Mouse (Mus musculus) thymus, adult 2 months (tissue): ENCODE measurements at regions not wholly inside any gene's neighbourhood (a gene's known extent, or its start where the extent isn't known, plus 50 kb on each side); places are given as distances from the start of the nearest gene placed in this dataset.

Experiments
- DNase-seq: peaks from one replicate; pipeline ENCODE4 v3.0.0; 2021
- H3K27ac ChIP-seq: fragments of 200-500 bp; 2 replicates; pipeline ENCODE4 v1.5.1; 2012; ENCODE audit warnings: low read length, control low read depth; ENCODE audit not compliant: control insufficient read depth, insufficient read depth
- H3K27me3 ChIP-seq: fragments of 200-500 bp; 2 replicates; pipeline ENCODE4 v1.6.1; 2012; ENCODE audit warnings: mild to moderate bottlenecking, low read length, moderate library complexity, mixed read lengths; ENCODE audit not compliant: control insufficient read depth, insufficient read depth
- H3K36me3 ChIP-seq: fragments of 200-500 bp; 2 replicates; pipeline ENCODE4 v1.6.1; 2012; ENCODE audit warnings: mild to moderate bottlenecking, low read length, moderate library complexity; ENCODE audit not compliant: control insufficient read depth, insufficient read depth
- H3K4me1 ChIP-seq: fragments of 200-500 bp; replicated peaks from 2 replicates; pipeline ENCODE4 v1.6.1; 2012; ENCODE audit warnings: low read length; ENCODE audit not compliant: control insufficient read depth, insufficient read depth
- H3K4me3 ChIP-seq: fragments of 200-500 bp; 2 replicates; pipeline ENCODE4 v1.5.1; 2012; ENCODE audit warnings: mild to moderate bottlenecking, low read length, control low read depth, moderate library complexity; ENCODE audit not compliant: control insufficient read depth, insufficient read depth
- CTCF ChIP-seq: fragments of 200-500 bp; IDR thresholded peaks from 2 replicates; pipeline ENCODE4 v1.5.1; 2012; ENCODE audit warnings: mild to moderate bottlenecking, control low read depth, low read length, moderate library complexity, borderline replicate concordance; ENCODE audit not compliant: control insufficient read depth, poor library complexity, insufficient read depth; ENCODE audit errors: extremely low read depth
- POLR2A ChIP-seq: fragments of 200-500 bp; IDR thresholded peaks from 2 replicates; pipeline ENCODE4 v1.6.1; 2012; ENCODE audit warnings: mild to moderate bottlenecking, low read length, control low read depth, moderate library complexity; ENCODE audit not compliant: control insufficient read depth, poor library complexity, insufficient read depth; ENCODE audit errors: extremely low read depth
- WGBS: fragments of 180-500 bp; shearing (Covaris S2); methylation state at CpG from one replicate; pipeline ENCODE4 v1.1.7; 2018; 5-methylcytosine and 5-hydroxymethylcytosine counted together

DNA sequence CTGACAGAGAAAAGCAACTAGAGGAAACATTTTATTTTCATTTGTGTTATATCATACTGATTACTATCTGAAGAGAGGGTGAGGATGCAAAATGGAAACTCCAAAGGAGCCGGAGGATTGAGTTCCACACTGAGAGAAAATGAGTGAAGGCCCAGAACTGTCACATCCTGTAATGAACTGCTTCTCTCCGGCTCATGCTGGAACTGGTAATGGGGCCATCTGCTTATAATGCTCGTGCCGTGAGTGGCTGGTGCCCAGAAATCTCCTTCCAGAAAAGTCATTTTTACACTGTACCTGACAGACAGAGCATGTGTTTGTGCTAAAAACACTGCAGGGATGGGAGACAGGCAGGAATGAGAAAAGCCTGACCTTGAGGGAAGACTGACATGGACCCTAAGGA, 483.5 kb upstream of the Pkdcc start:
- WGBS: 92% methylated on average over 4 of the region's 4 CpGs

GRCm38 (mm10) chr17:82742445-82742844, 472.6 kb upstream of the Pkdcc start:
- Histone ChIP-seq H3K4me3 (no peak overlapping the region), H3K36me3 (no peaks in the 10 kb centered on the region), H3K27me3 (no peaks in the 10 kb centered on the region), H3K27ac (no peak overlapping the region), H3K4me1 (no peaks in the 10 kb centered on the region)
- WGBS: 95% methylated on average over 1 of the region's 1 CpGs
- TF ChIP-seq POLR2A: no peak
- no peak for TF ChIP-seq CTCF
- DNase-seq: no peak

More for the DNA sequence above, 483.5 kb upstream of the Pkdcc start:
- DNase-seq: no peak
- TF ChIP-seq CTCF (no peak), POLR2A (no peak)
- no peak overlapping the region for H3K27ac ChIP-seq
- no peaks in the 10 kb centered on the region for H3K27me3 ChIP-seq
- H3K4me3 ChIP-seq: no peak overlapping the region
- H3K4me1 ChIP-seq: no peaks in the 10 kb centered on the region
- no peaks in the 10 kb centered on the region for H3K36me3 ChIP-seq

- no peaks in the 10 kb centered on the region for H3K36me3 ChIP-seq
- 88% methylated on average over 3 of the region's 3 CpGs for WGBS
- TF ChIP-seq CTCF (no peak), POLR2A (no peak)
Measured at GRCm38 (mm10) chr17:82757400-82757799, 457.7 kb upstream of the Pkdcc start.

GRCm38 (mm10) chr17:82779096-82779495, 436.0 kb upstream of the Pkdcc start:
- DNase-seq: no peak
- 24% methylated on average over 2 of the region's 2 CpGs for WGBS
- no peak overlapping the region for H3K27ac ChIP-seq

More at GRCm38 (mm10) chr17:82757400-82757799, 457.7 kb upstream of the Pkdcc start:
- DNase-seq: no peak
- Histone ChIP-seq H3K27me3 (no peaks in the 10 kb centered on the region), H3K4me3 (no peak overlapping the region), H3K4me1 (no peaks in the 10 kb centered on the region), H3K27ac (no peak overlapping the region)

GRCm38 (mm10) chr17:82822129-82822528, 393.0 kb upstream of the Pkdcc start:
- TF ChIP-seq CTCF (no peak), POLR2A (no peak)
- Histone ChIP-seq H3K27me3 (no peaks in the 10 kb centered on the region), H3K27ac (no peak overlapping the region), H3K36me3 (no peaks in the 10 kb centered on the region), H3K4me1 (no peaks in the 10 kb centered on the region), H3K4me3 (no peak overlapping the region)
- WGBS: 82% methylated on average over 3 of the region's 3 CpGs
- DNase-seq: no peak

More at GRCm38 (mm10) chr17:82779096-82779495, 436.0 kb upstream of the Pkdcc start:
- TF ChIP-seq POLR2A (no peak), CTCF (no peak)
- H3K27me3 ChIP-seq: no peaks in the 10 kb centered on the region
- H3K4me3 ChIP-seq: no peak overlapping the region
- H3K36me3 ChIP-seq: no peaks in the 10 kb centered on the region
- no peaks in the 10 kb centered on the region for H3K4me1 ChIP-seq

DNA sequence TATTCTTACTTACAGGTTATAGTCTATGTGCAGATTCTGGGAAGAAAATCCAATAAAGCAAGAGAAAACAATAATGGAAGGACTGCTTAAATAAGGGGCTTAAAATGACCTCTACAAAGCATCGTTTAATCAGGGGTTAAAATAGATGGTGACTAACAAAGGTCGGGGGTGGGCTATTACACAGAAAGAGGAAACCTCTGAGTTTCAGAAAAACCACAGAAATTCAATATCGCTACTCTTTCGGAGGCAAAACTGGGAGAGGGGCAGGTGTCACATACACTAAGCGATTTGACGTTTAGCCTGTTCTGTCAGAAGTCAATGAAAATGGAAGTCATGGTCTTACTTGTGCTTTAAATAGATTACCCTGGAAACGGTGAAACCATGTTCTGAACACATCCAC, 391.0 kb upstream of the Pkdcc start:
- no peaks in the 10 kb centered on the region for H3K36me3 ChIP-seq
- H3K4me1 ChIP-seq: no peaks in the 10 kb centered on the region
- H3K27me3 ChIP-seq: no peaks in the 10 kb centered on the region
- H3K27ac ChIP-seq: no peak overlapping the region
- 5% methylated on average over 7 of the region's 7 CpGs for WGBS
- no peak for TF ChIP-seq CTCF
- no peak for TF ChIP-seq POLR2A
- H3K4me3 ChIP-seq: no peak overlapping the region
- DNase-seq: no peak

GRCm38 (mm10) chr17:82824619-82825018, 390.5 kb upstream of the Pkdcc start:
- H3K4me3 ChIP-seq: no peak overlapping the region
- H3K27me3 ChIP-seq: no peaks in the 10 kb centered on the region
- TF ChIP-seq CTCF (no peak), POLR2A (no peak)
- DNase-seq: no peak
- H3K4me1 ChIP-seq: no peaks in the 10 kb centered on the region
- no peaks in the 10 kb centered on the region for H3K36me3 ChIP-seq
- H3K27ac ChIP-seq: no peak overlapping the region
- WGBS: 93% methylated on average over 6 of the region's 6 CpGs
